Mouse (Mus musculus) thymus, postnatal 36 days (tissue): ENCODE results near the gene Marveld3.

Experiments used
- DNase-seq, 2 experiments: peaks; one replicate each; pipeline ENCODE4 v3.0.0; 2022; ENCODE audit warnings: mixed read lengths in 2 of 2

Gene Marveld3

GRCm38 (mm10) chr8:109961693-109962367 lies at the start of gene Marveld3:
Gene Marveld3, minus strand, starts transcription at chr8:109962203.
- peak; percentile 32 to 36 for DNase-seq

- DNase-seq: peak; percentile 13 to 25
These were observed 48.9 kb upstream of the Marveld3 start for GRCm38 (mm10) chr8:110010868-110011267.

- DNase-seq: no peak
These were observed 47.0 kb upstream of the Marveld3 start for GRCm38 (mm10) chr8:110008995-110009446.

GRCm38 (mm10) chr8:110008228-110008994 lies 46.4 kb upstream of the Marveld3 start:
- no peak for DNase-seq

GRCm38 (mm10) chr8:110006312-110007023 lies 44.5 kb upstream of the Marveld3 start:
- no peak for DNase-seq

- DNase-seq: no peak
These were observed 42.3 kb upstream of the Marveld3 start for GRCm38 (mm10) chr8:110004300-110004699.

- DNase-seq: peak; percentile 17 to 19
These were observed 41.0 kb upstream of the Marveld3 start for GRCm38 (mm10) chr8:110002953-110003352.

GRCm38 (mm10) chr8:109999974-110000373 lies 38.0 kb upstream of the Marveld3 start:
- no peak for DNase-seq

- DNase-seq: no peak
These were observed 36.1 kb upstream of the Marveld3 start for GRCm38 (mm10) chr8:109998066-109998465.

- DNase-seq: no peak
These were observed 35.4 kb upstream of the Marveld3 start for GRCm38 (mm10) chr8:109997381-109997780.

GRCm38 (mm10) chr8:109992951-109993350 lies 30.9 kb upstream of the Marveld3 start:
- DNase-seq: no peak

GRCm38 (mm10) chr8:109992166-109992565 lies 30.2 kb upstream of the Marveld3 start:
- DNase-seq: no peak

- DNase-seq: no peak
These were observed 28.2 kb upstream of the Marveld3 start, which contains the start of gene Tat for GRCm38 (mm10) chr8:109990224-109990623. Gene Tat, plus strand, starts transcription at chr8:109990437.

GRCm38 (mm10) chr8:109989151-109989550 lies 27.1 kb upstream of the Marveld3 start:
- no peak for DNase-seq

GRCm38 (mm10) chr8:109987776-109988175 lies 25.8 kb upstream of the Marveld3 start:
- DNase-seq: no peak

GRCm38 (mm10) chr8:109986384-109986783 lies 24.4 kb upstream of the Marveld3 start:
- peak; percentile 8 to 16 for DNase-seq

- no peak for DNase-seq
These were observed 21.9 kb upstream of the Marveld3 start for GRCm38 (mm10) chr8:109983944-109984343.

GRCm38 (mm10) chr8:109982386-109983105 lies 20.5 kb upstream of the Marveld3 start:
- DNase-seq: peak in 1 of 2 experiments; percentile 30

- DNase-seq: no peak
These were observed 17.3 kb upstream of the Marveld3 start for GRCm38 (mm10) chr8:109979339-109979738.

- DNase-seq: no peak
These were observed 10.9 kb upstream of the Marveld3 start for GRCm38 (mm10) chr8:109972901-109973300.

- no peak for DNase-seq
These were observed 8.3 kb upstream of the Marveld3 start for GRCm38 (mm10) chr8:109970323-109970722.

GRCm38 (mm10) chr8:109968837-109969236 lies 6.8 kb upstream of the Marveld3 start:
- no peak for DNase-seq

- DNase-seq: no peak
These were observed 2.1 kb upstream of the Marveld3 start for GRCm38 (mm10) chr8:109964106-109964505.
